Mouse (Mus musculus) lung, postnatal 10 days (tissue): ENCODE data around the gene Atp2b4.
A peak's percentile ranks its signal among the peaks of the same experiment; 100 is the strongest.

ENCODE experiments used
- DNase-seq: peaks from one replicate; pipeline ENCODE4 v3.0.0; 2021

The Atp2b4 gene

DNA sequence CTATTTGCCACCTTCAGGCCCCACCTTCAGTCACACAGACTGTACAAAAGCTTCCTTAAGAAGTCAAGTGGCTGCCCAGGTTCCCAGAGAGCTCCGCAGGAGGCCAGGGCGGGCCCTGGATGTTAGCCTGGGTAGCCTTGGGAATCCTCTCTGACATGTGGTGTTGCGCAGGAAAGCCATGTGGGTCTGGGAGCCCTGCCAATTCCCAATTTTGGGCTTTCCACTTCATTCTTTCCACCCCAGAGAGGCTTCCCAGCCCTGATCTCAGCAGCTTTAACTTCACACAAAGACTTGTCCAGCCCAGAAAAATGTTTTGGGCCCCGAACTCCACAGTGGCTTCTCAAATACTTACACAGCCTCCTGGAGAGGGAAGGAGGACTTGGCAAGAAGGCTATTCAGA, 56.2 kb downstream of the Atp2b4 start:
- DNase-seq: peak; percentile 86

DNA sequence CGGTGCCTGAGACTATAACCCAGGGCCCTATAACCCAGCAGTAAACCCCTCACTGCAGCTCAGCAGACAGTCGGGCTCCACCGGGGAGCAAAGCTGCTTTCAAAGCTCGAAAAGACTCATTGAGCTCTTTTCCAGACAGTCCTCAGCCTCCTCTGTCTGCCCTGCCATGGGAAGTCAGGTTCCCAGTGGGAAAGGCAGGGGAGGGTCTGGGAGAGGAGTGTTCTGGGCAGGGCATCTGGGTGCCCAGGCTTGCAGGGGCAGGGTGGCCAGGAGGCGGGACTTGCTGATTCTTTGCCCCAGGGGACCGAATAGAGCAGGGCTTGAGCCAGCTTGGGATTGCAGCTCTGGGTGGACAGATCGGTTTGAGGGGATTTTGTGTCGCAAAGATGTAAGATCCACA, 58.3 kb downstream of the Atp2b4 start:
- DNase-seq: no peak

DNA sequence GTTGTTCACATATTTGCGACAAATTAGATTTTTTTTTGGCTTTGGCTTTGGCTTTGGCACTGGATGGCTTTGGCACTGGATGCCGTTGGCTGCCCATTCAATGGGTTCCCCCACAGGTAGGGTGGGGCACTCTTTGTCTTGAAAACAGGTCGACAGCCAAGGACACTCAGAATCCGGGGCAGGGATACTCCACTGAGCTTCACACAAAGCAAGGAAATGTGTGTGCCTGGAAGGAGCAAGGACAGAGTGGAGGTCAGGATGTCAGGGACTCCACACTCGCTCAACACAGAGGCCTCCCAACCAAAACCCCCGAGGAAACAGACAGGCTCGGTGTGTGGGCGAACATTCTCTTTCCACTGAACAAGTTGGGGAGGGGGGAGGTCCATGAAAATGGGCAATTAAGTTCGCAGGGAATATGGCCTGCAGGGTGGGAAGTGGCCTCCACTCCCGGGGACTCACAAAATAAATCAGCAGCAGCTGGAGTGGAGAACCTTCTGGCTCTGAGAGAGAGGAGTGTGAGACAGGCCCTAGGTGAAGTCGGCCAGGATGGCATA, 58.9 kb downstream of the Atp2b4 start:
- DNase-seq: no peak

DNA sequence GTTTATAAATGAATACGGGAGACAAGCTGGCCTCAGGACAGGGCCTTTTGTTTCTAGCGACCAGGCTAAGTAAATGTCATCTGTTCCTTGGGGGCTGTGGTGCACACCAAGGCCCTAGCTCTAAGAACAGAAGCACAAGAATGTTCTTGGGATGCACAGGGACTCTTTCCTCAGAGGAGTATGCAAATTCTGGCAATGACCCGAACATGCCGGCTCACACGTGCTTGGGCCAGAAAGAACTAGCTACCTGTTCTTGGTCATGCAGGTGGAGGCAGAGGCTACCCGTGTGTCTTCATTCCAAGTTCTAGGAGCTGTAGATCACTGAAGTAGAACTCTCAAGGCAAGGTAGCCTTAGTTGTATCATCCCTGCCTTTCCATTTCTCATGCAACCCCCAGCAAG, 59.7 kb downstream of the Atp2b4 start:
- DNase-seq: no peak

DNA sequence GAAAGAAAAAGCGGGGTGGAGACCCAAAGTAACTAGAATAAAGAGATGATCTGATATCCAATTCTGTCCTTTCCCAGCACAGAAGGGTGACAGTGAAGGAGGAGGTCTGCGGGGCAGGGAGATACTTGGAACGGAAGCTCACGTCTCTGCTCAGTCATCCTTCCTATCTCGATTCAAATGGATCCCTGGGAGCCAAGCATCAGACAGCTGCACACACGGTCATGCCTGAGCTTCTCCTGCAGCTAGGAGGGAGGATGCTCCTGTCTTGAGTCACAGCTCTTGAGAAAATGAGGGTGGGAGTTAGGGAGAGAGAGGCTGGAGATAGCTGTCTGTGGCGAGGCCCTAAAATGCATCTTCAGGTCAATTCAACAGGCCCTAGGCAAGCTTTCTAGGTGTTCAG, 64.2 kb downstream of the Atp2b4 start:
- DNase-seq: no peak

DNA sequence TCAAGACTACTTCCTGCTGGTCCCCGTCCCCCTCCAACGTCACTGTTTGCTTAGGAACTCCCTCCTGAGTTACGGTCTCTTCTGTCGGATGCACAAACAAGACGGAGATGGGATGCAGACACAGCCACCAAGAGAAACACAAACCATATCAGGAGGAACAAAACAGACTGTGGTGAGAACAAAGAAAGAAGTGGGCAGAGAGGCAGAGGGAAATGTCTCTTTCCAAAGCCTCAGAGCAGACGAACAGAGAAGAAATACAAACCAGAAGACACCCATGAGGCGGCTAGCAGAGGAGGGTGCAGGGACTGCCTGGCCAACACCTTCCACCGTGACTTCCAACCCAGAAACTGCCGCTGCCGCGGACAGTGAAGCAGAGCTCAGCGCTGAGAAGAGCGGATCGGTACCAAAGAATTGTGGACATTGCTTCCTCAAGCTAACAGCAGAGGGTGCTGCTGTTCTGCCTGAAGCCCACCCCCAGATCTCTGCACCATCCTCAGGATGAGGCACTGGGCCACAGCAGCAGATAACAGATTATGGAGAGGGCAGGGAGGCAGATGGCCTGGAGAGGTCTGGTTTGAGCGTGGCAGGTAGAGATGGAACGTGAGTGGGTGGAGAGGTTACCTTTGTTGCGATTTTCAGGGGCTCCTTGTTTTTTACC, 64.7 kb downstream of the Atp2b4 start:
- peak; percentile 79 for DNase-seq

DNA sequence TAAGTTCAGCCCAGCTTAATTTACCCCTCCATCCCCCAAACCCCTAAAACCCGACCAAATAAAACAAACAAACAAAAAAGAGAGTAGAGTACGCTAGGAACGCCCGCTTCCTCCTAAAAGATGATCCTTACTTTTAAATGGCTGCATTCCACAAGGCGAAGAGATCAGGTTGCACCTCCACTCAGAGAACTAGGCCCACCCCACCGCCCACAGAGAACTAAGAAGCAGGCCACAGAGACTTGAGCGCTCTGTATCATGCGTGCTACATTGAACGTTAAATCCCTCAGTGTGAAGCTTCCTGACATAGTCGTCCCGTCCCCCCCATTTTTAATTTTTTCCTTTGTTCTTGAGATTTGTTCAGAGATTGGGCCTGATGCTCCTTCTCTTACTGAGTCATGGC, 68.0 kb downstream of the Atp2b4 start:
- DNase-seq: no peak

DNA sequence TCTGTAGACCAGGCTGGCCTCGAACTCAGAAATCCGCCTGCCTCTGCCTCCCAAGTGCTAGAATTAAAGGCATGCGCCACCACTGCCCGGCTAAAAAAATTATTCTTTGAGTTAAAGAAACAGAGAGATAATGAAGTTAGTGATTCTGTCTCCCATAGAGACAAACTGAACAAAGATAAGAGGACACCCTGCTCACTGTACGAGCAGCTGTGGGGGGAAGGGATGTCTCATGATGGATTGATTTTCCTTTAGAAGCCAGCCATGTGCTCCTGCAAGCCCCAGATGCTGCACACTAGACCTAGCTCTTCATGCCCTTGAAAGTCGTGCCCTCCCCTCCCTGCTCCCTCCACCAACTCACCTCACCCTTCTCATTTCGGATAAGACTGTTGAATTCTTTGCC, 72.5 kb downstream of the Atp2b4 start:
- DNase-seq: no peak

DNA sequence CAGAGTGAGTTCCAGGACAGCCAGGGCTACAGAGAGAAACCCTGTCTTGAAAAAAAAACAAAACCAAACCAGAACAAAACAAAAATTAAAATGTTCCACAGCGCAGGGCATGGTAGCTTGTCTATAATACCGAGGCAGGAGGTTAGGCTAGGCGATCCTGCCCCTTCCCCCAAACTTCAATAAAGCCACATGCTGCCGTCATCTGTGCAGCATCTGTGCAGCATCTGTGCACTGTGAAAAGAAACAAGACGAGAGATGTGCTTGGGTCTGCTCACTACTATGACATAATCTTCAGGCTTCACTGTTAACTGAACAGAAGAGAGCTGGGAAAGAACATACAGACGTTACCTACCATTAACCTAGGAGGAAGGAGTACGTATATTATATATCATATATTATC, 80.5 kb downstream of the Atp2b4 start:
- no peak for DNase-seq

DNA sequence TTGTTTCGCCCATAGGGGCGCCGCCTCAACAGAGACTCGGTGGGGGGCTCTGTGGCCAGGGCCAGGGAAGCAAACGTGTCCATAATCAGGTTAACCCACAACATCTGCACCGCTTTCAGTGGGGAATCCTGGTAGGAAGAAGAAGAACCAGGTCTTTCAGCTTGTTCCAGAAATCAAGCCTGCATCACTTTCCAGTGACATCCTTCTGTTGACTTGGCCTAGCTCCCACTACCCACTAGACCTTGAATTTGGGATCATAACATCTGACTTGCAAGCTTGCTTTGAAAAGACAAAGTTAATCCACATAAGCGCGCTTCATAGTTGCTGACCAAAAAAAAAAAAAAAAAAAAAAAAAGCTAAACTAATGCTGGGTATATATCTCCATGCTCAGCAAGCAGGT, 82.1 kb downstream of the Atp2b4 start:
- DNase-seq: no peak

DNA sequence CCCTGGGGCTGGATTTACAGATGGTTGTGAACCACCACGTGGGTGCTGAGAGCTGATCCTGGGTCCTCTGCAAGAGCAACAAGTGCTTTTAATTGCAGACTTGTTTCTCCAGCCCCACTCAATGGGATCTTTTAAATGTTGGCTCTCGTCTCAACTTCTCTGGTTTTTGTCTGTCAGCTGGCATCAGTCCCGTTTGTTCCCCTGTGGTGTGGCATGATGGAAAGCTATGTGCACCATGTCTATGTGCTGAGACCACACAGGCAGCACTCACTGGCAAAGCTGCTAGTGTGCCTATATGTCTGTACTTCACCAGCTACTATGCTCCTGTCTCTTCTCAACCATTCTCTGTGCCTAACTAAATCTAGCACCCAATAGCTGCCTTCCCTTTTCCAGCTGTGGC, 82.5 kb downstream of the Atp2b4 start:
- no peak for DNase-seq

DNA sequence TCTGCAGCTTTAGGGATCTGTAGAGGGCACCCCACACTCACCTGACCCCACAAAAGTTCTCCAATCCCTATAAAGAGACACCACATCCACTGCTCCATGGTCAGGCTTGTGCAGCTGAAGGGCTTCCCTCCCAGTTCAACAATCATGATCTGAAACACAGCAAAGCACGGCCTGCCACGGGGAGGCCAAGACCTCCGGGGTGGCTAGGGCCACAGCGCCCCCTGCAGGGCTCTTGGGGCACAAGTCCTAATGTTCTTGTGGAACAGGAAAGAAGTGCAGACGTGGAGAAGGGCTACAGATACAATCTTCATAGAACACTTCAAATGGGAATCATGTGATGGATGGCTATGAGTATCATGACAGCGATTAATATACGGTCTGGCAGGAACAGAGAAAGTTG, 84.4 kb downstream of the Atp2b4 start:
- peak; percentile 70 for DNase-seq

DNA sequence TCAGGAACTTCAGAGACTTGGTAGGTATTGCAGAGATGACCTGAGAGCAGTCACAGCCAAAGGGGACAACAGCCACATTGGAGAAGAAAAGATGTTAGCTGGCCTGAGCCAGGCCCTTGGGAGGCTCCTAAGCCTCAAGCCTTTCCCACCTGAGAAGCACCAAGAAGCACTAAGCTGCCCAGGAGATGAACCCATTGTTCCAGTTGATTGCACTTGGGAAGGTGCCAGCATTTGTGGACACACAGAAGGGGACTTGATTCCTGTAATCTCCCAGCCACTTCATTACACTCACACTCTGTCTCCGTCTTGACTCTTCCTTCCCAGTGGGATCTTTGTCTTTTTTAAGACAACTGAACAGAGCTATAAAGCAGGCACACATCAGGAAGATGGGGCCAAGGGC, 85.7 kb downstream of the Atp2b4 start:
- peak; percentile 31 for DNase-seq

DNA sequence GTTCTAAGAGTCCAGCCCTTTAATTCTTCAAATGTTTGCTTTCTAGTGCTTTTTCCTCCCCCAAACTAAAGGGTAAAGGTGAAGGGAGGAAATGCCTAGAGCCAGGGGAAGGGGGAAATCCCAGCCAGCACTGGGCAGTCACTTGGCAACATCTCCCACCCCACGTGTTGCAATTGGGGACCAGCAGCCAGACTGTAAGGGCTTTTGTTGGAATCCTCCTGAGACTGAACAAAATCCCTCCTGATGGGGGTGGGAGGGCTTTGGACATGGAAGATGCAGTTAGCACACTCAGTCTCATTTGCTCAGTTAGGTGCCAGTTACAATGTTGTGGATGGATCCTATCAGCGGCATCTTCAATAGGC, 87.9 kb downstream of the Atp2b4 start:
- peak; percentile 52 for DNase-seq

DNA sequence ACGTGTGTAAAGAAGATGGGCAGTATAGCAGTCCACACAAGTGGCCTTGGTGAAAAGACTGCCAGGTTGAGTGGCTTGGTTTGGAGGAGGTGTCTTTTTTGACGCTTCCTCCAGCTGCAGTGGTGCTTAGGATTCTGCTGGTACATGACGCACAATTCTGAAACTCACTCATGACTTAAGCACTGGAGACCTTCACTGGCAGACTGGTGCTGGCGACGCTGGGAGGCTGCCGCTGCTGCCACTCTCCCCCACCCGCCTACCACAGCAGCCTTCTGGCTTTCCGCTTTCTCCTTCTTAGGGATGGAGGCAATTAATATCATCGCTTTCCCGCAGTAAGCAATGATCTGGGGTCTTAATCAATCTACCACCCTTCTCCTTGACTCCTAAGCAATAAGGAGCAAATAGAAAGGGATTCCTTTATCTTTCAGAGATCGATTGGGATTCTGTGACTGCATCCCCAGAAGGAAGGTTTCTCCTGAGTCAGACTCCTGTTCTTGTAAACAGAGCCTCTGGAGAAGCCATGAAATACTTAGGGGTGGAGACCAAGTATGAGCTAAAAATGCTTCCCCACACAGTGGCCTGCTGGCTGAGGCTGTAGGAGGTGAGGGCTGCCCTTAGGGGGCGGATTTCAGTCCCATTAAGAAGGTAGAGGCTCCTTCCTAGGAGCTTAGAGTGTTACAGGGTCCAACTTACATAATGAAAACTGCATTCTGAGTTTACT, 88.4 kb downstream of the Atp2b4 start:
- no peak for DNase-seq

DNA sequence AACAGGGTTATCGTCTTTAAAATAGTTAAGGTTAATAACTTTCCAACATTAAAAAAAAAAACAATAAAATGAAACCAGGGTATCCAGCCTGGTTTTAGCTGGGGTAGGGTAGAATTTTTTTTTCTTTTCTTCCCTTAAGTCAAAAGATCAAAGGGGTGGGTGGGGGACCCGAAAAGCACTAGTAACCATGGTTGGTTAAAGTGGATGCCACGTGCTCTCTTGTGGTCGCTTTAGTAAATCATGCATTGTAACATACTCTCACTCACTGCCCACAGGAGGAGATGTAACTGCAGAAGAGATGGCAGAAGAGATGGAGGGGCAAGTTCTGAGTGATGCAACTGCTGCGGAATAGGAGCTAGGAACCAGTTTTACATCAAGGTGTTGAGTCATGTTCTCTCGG, 89.5 kb downstream of the Atp2b4 start:
- DNase-seq: no peak

DNA sequence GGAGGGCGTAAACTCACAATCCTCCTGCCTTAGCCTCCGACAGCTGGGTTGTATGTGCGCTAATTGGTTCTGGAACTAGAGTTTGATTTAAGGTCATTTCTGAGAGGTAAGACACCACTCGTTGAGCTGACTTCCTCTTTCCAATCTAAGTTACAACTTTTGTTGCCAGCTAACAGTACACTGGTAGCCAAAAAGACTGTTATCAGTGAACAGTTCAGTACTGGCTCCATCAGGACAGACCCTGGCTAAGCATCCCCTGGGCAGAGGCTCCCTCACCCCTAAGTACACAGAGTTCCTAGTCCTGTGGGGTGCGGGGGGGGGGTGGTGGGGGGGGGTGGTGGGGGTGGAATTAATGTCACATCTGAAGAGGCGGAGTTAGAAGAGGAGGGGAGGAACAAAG, 89.9 kb downstream of the Atp2b4 start:
- DNase-seq: no peak

DNA sequence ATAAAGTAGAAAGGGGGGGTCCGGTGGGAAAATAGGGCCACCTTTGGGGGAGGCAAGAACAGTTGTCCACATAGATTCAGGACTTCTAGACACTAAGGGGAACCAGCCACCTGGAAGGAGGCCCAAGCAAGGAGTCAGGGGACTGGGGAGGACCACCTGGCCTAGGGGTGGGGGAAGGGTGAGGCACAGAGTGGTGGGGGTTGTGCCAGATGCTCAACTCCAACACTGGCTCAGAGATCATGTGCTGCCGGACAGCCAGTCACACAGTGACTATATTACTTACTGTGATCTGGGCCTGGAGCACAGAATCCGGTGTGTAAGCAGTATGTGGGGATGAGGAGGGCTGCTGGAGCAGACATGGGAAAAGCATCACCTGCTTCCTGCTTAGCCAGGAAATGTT, 91.5 kb downstream of the Atp2b4 start:
- DNase-seq: no peak

DNA sequence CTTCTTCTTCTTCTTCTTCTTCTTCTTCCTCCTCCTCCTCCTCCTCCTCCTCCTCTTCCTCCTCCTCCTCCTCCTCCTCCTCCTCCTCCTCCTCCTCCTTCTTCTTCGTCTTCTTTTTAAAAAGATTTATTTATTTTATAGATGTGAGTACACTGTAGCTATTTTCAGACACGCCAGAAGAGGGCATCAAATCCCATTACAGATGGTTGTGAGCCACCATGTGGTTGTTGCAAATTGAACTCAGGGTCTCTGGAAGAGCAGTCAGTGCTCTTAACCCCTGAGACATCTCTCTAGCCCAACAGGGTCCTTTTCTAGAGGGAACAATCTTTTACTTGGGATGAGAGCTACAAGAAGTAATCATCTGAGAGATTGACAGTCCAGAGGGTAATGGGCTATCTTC, 99.0 kb downstream of the Atp2b4 start:
- peak; percentile 54 for DNase-seq

DNA sequence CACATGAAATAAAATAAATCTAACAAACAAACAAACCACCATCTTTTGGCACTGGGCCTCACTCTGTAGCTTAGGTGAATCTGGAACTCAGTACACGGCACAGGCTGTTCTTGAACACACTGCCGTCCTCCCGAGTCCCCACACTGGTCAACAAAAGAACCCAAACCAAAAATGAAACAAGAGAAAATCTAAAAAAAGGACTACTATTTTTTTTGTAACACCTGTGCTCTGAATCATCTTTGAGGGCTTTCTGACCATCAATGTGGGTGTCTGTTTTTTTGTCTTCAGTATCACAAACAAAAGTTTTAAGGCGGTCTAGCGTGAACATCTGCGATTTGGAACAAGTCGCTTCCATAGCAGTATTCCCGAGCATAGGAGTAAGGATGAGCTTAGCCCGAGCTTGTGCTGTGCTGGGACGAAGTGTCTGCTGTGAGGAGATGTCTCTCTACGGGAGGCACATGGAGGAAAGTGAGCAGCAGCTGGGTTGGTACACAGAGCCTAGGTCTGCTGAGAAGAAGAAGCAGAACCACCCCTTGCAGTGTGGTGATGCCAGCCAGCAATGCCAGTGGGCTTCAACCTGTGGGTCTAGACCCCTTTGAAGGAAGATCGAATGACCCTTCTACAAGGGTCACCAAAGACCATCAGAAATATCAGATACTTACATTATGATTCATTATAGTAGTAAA, 102.8 kb downstream of the Atp2b4 start:
- DNase-seq: no peak

DNA sequence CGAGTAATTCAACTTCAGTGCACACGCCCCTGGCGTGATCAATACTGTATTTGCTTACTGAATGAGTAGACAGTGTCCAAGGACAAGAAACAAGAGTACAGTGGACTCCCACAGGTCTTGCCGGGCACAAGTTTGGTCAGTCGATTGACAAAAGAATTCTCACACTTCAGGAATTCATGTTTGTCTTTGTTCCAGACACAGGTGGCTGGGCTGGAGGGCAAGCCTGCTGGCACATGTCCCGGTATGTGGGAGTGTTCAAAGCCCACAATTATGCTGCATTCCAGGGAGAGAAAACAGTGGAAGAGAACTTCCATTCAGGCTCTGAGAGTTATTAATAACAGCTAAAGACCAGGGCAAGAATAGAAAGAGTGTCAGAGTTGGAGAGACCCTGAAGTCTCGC, 104.9 kb downstream of the Atp2b4 start:
- DNase-seq: peak; percentile 83

DNA sequence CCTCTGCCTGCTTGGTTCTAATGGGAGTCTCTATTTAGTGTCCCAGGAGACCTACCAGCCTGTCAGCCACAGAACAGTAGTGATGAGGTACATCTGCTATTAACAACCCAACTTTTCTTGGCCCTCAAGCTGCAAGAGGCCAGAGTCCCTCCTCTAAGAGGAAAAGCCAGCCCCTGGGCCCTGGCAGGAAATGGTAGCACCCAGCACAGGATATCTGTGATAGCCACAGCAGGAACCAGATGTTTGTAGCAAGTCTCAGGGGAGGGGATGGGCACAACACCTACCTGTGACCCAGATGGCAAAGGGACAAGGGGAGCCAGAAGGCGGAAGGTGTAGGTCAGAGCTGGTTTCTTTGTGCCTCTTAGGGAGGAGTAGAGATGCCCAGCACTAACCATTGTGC, 106.0 kb downstream of the Atp2b4 start:
- peak; percentile 60 for DNase-seq

DNA sequence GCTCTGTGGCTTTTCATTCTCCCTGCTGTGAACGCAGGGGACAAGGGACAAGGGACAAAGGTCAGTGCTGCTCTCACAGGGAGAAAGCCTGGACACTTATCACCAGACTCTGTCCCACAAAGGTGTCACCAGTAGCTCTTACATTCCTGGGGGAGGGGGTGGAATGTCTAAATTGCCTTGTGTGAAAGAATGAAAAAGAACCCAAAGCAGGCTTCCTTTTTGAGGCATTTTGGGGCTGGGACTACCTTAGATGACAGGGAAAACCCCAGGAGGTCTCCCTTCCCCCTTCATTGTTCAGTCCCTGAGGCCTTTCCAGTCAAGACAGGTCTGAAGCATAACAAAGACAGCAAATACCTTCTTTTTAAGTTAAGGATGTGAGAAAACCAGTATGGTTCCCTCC, 106.5 kb downstream of the Atp2b4 start:
- no peak for DNase-seq

DNA sequence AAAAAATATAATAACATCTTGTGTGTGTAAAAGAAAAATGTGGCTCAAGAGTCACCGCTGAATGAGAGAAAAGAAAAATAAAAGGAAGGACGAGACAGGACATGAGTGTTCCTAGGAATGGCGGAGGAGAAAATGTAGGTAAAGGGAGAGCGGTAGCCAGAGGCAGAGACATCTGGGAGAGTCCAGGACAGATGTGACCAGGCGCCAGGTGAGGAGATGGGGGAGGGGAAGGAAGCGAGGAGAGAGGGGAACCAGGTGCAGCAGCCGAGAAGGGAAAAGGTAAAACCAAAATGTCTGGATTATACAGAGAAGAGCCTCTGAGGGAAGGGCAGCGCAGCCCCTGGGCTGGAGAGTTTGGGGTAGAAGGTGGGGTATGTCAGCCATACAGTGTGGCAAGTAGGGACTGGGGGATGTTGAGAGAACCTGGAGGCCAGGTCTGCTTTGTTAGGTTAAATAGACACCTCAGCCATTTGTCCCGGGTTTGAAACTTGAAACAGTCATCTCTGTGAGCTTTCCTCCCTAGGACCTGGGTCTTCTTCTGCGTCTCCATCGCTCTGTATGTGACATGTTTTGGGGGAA, 107.2 kb downstream of the Atp2b4 start:
- DNase-seq: no peak
